Mouse (Mus musculus): Measurements from ENCODE around the gene Apobec1.

GRCm38 (mm10) chr6:122598436-122598835 lies 3.8 kb downstream of the Apobec1 start:
- TF ChIP-seq CEBPB (IDR thresholded peaks at IDR 0.05; ENCODE audit: insufficient read depth, poor library complexity, severe bottlenecking) (no peak), MAX (IDR thresholded peaks at IDR 0.05; ENCODE audit: low read depth) (no peak)

Data from myocyte (in vitro differentiated cells).